Mouse (Mus musculus) lung, postnatal 36 days (tissue): ENCODE measurements around the gene Supt3.

Source experiments
- DNase-seq: peaks from one replicate; pipeline ENCODE4 v3.0.0; 2022; ENCODE audit warnings: mixed read lengths

Supt3 gene

DNA sequence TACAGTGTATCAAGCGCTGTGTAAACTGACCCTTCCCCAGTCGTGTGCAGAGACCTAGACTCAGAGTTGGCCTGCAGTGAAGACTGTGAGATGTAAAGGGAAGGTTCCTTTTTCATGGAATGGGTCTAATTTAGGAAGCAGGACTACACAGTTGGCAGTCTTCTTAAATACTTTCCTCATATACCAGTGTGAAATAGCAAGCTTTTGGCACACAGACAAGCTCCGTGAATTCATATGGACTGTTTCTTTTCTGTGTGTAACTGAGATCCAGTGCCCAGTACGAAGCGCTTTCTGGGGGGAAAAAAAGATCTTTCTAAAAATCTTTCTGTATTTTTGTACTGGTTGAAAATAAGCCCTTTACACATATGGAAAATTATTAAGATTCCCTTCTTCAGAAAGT, 286.8 kb downstream of the Supt3 start:
- DNase-seq: no peak

DNA sequence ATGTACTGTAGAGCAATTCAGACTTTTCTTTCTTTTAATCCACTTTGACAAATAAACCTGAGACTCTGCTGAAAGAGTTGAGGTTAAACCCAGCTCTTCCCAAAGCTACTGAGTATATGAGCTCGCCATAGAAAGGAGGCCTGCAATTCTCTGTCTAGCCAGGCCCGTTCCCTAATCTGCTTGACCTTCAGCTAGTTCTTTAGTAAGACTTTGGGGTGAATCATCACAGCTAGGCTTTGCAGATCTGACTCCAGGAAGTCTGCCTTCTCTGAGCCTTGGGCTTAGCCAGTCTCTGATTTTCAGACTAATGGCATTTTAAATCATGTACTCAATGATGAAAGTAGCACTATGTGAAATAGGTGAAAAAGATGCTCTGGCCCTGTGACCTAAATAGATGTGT, 288.5 kb downstream of the Supt3 start:
- DNase-seq: no peak

DNA sequence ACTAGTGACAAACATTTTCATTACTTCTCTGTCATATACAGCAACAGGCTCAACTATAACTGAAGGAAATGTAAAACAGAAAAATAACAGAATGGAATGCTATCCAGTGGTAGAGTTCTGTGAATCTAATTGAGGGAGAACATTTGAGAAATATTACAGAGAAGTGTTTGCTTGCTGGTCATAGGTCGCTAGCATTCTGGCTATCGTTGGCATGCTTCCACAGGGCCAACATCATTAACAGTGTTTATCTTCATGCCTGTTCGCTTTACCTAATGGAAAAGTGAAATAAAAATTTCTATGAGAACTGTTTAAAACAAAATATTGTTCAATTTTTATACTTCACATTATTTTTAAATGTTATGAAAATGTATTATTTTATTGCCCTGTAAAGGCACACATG, 290.5 kb downstream of the Supt3 start:
- no peak for DNase-seq

DNA sequence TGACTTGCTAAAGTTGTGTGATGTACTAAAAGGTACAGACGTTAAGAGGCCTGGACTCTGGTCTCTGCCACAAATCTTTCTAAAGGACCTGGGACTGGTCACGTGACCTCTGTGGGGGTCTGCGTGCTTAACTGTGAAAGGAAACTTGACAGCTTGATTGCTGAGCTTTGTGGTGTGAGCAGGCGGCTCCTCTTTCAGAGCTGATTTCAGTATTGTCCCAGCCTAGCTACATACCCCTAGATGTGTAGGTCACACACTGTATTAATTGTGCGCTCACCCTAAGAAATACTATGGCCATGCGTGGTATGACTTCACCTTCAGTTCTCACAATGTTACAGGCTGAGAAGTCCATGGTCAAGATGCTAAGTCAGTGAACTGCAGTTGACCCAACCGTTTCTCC, 291.4 kb downstream of the Supt3 start:
- no peak for DNase-seq

DNA sequence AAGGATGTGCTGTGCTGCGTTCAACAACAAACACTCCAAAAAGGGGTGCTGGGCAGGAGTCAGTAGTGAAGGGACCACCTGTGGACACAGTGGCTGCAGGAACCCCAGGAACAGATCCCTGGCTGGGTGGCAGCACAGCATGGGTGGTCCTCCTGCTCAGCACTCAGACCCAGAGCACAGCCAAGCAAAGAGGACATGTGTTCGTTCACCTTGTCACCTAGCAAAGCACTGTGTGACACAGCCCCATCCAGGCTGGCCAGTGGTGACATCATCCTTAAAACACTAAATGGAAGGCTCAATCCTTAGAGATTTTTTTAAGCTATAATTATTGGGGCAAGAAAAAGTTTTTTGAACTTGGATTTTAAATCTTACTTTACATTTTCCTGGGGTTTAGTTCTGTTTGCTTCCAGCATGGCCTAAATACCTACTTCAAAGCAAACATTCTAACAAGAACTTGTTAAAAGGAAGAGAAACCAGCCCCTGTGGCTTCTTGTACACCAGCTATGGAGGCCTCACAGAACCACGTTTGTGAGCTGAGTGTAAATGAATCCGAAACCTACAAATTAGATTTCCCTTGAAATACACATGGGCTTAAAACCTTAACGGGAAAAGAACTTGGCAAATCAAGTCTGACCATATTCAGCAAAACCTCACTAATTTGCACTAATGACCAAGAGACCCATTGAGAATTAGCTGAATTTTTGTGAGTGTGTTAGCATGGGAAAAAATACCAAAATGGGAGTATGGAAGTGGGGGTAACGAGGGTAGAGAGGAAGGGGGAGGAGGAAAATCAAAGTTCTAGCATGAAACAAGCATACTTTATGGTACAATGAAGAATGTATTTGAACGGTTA, 295.8 kb downstream of the Supt3 start:
- no peak for DNase-seq

DNA sequence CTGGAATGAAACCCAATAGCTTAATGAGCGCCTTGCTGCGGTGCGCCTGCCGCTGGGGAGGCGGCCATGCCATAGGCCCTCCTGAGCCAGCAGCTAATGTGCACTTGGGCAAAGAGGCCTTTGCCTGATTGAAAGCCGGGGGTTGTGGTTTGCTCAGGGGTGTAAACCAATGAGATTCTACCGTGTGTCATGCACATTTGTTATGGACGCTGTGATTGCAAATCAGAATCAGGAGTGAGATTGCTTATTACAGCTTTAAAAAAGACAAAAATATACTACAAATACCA, 296.3 kb downstream of the Supt3 start:
- no peak for DNase-seq

DNA sequence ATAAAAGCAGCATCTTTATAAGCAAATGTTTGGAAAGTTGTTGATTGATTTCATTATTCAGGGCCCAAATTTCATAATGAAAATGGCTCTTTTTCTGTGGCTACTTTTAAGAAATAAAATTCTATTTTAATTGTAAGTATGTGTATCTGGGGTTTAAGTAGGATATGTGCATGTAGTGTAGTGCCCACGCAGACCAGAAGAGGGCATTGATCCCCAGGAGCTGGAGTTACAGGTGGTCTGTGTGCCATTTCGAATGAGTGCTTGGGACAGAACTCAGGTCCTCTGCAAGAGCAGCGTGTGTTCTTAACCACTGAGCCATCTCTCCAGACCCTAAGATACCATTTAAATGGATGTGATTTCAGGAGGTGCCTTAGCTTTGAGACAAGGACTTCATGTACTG, 296.8 kb downstream of the Supt3 start:
- DNase-seq: no peak

DNA sequence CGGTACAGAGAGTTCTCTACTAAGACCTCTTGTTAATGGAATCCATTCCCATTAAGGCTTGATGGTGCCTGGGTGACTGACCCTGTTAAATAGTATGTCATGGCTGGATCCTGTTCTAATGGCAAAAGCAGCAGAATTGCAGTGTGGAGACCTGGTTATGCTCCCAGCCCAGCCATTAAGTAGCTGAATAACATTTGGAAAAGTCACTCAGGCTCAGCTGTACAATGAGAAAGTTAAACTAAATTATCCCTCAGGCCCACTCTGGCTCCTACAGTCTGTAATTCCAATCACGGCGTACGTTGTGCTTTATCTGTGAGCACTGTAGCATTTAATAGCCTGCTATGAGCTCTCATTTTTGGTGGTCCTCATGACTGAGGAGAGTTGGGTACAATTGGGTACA, 300.0 kb downstream of the Supt3 start:
- no peak for DNase-seq

DNA sequence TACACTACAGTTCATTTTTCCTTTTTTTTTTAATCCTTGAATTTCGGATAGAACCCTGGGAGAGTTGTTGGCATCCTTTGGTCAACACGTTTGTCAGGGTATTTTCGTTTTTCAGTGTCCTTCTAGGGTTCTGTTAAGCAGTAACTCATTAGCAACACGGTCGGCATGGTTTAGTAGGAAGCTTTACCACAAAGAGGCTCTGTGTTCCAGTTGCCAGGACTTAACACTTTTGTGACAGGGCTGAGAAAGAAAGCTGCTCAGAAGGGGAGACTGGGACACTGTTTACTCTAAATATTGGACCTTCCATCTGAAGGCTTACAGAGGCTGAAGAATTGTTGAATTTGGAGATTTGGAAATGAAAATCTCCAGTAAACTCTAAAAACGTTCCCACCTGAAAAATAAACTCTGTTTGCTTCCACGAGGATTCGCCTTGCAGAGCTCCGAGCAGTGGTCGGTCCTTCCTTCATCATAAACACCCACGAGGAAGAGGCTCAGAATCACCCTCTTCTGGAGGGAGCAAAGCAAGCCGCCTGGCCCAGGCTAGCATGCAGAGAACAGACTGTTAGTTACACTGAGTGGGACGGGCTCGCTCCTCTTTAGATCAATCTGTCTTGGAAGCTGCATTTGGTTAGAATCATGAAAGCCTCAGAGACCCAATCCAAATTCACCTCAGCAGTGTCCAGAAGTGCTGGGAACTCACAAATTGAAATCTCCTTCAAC, 301.1 kb downstream of the Supt3 start:
- DNase-seq: no peak

DNA sequence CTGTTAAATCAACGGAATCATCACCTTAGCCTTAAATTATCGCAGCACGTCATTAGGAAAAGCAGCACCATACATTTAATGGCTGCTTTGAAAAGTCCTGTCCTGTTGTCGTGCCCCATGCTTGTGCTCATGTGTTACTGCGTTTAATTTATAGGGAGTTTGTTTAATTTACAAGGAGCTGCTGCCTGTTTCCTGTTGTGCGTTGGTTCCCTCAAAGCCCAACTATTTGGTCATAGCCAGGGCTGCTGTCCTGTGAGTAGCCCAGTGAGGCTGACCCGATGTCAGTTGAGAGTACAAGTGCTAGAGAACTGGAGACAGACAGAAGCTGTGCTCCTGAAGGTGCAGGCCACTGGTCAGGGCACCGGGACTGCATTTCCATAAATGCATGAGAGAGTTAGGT, 304.6 kb downstream of the Supt3 start:
- DNase-seq: no peak

DNA sequence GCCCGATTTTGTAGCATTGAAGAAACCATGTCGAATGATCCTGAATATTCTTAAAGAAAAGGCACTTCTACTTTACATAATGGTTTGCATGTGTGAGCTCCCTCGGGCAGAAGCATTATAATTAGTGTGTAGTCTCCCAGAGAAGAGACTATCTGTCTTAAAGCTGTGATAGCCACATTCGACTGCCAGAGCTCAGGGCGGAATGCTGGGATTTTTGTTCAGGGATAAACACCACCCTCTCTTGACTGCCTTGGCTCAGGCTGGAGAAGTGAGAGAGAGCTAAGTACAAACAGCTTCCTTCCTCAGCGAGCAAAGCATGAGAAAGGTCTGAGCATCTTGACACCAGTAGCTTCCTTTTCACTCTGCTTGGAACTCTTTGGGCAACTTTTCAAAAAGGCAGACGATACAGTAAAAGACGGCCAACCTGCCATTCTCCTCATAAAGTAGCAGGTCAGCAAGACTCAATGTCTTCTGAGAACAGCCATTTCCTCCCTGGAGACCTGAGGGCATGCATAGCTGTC, 305.1 kb downstream of the Supt3 start:
- no peak for DNase-seq

DNA sequence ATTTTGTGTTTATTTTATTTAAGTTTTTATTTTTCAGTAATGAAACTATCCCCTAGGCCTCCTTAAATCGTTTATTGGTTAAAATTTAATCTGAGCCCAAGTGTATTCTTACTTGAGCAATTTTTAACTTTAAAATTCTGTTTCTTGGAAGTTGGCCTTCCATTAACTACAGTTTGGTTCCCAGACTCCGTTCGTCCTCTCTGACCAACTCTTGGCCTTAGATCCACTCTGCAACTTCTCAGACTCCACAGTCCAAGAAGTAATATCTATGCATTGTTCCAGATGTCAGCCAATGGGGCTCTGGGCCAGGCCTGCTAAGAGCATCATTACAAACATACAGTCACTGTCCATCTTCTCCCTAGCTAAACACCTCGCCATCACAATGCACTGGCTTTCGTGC, 309.4 kb downstream of the Supt3 start:
- DNase-seq: no peak

DNA sequence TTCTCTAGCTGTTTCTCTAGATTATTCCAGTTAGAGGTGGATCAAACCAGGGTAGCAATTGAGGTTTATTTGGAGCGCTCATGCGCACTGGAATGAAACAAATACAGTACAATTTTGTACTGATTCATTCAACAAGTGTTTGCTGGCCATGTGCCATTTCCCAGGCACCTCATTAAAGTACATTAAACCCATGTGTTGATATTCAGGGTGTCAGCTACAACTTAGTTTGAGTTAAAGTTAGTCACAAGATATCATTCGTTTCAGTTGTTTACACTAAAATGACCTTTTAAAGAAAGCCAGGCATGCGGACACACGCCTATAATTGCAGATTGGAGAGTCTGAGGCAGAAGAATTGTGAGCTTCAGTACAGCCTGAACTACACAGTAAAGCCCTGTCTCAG, 310.1 kb downstream of the Supt3 start:
- peak; percentile 10 for DNase-seq

DNA sequence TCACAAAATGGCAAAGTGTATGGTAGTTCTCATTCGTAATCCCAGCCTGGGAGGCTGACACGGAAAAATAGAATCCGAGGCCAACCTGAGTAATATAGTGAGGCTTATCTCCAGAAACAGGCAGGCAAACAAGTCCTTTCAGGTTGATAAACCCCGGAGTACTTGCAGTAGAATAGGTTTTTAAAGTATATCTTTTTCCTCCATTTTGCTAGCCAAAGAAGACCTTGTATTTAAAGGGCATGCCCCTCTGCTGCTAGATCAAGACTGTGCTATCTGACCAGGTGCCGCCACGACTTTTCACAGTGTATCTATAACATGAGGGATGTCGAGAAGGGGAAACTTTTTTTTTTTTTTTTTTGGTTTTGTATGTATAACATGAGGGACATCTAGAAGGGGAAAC, 324.1 kb downstream of the Supt3 start:
- no peak for DNase-seq

DNA sequence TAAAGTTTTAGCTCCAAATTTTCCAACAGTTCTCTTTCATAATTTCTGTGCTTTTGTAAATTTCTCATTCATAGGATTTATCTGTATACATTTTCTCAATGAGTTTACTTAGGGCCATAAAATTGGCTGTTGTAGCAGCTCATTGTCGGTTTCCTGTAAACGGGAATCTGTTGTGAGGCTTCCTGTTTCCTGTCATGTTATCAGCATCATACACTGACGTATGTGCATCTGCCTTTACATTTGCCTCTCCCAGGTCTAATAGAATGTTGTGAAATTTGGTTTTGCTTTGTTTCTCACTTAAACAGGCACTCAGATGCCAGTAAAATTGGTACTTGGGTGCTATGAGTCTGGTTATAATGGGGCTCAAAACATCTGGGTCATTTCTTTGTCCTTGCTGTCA, 338.4 kb downstream of the Supt3 start:
- no peak for DNase-seq

DNA sequence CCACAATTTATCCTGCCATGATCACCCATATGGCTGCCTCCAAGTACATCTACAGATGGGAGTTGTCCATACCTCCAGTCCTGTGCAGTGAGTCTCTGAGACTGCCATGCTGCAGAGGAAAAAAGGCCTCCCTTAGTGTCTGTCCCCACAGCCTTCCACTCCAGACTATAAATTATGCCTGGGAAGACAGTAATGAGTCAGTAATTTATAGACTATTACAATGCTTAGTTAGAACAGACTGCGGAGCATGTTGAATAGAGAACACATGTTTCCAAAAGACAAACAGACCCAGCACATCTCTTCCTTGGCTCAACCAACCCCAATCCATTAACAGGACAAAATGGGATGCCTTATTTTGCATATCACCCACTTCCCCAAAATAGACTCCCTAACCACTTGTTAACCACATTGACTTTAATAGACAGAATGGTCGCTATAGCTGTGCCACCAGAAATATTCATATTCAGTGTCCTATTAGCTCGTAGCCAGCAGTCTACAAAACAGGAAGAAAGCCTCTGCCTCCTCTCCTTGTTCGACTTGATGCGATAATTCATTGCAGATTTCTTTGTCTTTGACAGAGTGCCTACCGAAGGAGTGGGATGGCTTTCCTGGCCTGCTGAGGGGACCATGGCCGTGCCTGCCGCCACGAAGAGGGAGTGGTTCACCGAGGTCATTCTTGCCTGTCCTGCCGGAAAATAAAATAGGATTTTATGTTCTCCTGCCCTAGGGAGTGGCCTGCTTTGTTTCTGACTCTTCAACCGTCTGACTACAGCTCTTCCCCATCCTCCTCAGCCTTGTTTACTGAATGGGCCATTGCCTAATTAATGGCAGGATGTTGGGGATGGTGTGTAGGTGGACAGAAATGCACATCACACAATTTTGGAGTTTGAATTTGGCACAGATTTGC, 341.9 kb downstream of the Supt3 start:
- DNase-seq: no peak

DNA sequence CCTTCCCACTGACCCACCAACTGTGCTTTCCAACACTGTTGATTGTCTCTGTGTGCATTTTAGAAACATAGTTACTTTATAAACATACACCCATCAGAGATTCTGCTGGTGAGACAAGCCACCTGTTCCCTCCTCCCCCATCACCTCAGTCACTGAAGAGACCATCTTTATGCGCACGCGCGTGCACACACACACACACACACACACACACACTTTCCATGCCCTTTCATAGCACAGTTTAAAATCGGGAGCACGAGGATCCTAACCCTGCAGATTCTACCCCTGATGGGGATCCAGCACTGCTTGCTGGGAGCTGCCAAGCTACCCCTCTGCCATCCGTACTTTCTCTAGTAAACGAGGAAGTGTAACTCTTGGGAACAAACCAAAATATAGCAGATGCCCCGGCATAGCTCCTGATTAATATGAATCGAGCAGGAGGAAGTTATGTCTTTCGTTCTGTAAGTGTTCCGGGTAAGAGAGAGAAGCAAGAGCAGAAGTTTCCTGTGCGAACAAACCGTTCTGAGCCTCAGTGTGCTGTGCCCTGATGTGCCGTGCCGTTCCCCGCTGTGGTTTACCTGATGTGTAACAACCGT, 342.8 kb downstream of the Supt3 start:
- DNase-seq: peak; percentile 22

DNA sequence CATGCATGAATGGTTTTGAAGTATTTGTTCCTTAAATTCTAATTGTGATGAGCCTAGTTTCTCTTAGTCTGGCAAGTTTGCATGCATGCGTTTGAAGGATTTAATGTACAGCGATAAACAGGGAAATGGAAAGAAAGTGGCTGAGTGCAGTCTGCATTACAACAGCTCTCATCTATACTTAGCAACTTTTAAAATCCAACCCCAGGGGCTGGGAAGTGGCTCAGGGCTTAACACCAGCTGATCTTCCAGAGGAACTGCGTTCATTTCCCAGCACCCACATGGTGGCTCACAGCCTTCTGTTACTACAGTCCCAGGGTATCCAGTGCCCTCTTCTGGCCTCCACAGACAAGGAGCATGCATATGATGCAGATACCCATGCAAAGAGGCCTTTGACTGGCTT, 346.9 kb downstream of the Supt3 start:
- DNase-seq: no peak

DNA sequence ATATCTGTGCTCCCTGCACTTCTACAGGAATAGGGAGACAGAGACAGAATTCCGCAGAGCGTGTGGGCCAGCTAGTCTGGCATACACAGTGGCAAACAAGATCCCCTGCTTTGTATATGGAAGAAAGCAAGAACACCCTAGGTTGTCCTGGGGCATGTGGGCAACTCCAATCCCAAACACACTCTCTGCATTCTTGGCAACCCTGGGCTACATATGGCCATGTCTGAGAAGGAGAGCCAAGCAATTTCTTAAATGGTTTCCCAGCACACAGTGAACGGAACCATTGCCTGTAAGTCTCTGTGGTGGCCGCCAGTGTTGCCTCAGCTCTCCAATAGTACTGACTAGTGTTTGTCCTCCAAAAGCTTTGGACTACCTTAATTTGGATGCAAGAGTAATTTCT, 351.7 kb downstream of the Supt3 start:
- no peak for DNase-seq

DNA sequence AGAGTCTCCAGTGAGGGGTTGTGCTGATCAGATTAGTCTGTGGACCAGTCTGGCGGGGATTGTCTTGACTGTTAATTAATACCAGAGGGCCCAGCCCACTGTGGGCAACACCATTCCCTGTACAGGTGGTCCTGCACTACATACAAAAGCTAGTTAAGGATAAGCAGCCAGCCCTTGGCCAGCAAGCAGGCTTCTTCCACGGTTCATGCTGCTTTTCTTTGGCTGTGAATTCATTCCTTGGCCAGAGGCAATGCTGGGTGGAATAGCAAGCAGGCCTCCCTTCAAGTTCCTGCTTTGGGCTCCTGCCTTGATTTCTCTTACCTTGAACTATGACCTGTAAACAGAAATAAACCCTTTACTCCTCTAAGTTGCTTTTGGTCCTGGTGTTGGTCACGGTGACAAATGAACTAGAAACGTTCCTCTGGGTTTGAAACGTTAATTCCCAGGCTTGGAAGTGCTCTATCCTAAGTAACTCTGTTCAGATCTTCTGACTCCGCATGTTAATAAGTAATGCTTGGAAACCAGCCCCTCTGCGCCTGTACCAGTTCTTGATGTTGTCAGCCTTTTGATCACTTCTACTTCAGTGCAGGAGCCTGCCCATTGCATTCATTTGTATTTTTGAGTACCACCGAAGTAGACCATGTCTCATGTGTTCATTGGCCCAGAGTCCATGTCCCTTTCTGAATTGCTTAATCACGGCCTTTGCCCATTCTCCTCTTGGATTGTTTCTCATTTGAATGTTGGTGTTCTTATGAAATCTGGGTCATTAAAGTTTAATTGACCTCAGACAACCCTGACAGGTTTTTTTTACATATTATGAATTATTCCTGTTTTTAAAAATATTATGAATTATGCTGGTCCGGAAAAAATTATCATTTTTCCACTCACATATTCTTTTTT, 356.8 kb downstream of the Supt3 start:
- DNase-seq: no peak

DNA sequence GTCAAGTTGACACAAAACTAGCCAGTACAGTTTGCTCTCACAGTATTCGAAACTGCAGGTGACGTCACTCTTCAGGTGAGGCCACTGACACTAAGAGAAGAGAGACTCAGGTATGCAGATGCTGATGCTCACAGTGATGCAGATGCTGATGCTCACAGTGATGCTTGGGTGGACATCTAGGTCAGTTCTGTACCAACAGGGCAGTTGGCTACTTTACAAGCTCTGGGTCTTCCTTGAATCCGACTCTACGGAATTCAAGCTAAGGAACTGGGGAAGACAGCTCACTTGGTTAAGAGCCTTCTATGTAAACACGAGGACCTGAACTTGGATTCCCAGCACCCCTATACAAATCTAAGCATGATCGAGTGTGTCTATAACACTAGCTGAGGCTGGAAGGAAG, 359.5 kb downstream of the Supt3 start:
- no peak for DNase-seq

DNA sequence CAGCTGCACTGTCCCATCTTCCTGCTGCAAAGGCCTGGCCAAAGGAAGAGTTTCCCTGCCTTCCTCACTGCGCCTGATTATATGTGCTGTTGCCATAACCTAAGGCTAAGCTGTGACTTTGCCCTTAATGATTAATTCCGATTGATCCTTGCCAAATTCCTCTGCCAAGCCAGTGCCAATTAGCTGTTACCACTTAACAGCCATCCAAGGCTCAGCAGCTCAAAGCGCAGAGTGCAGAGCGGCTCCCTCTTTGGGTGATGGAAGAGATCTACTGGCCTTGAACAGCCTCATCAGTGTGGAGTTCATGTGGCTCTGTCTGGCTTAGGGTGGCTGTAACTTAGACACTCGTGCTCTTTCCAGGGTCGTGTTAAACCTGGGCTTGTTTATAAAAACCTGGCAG, 366.1 kb downstream of the Supt3 start:
- DNase-seq: no peak
